ENCODE assay signal across 21 mouse cellular contexts in the genomic region with DNA sequence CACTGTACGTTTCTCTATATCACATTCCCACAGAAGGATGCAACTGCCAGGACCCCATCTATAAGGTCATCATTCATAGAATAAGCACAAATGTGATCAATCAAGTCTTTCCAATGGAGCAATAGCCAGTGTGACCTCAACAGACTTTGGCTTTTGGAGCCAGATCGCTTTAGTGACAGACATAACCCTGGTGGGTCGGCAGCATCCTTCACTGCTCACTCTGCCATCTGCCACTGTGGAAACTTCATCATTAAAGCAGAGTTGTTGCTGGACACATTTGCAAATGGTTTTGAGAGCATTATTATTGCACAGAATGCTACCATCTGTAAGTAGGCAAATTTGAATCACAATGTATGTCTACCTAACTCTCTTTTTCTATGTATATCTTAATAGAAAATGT.
DNase-seq lines count a peak whose midpoint lies in the region; ATAC-seq and TF ChIP-seq lines count a peak whose summit lies in the region.
"Had no signal": no experiment of that assay in that cellular context is flagged by ENCODE, and none has a peak within 500 bp of the region (broad histone marks: within the 10 kb centered on the region; RNA-seq: fewer than 3 reads in every experiment).

No protein-coding gene starts in this region.

- no peaks in the 10 kb centered on the region for H3K36me3 ChIP-seq in forebrain, embryonic 16.5 days (ENCODE audit: control insufficient read depth, insufficient read depth)
- no peaks in the 10 kb centered on the region for H3K36me3 ChIP-seq in forebrain, postnatal 0 days (ENCODE audit: insufficient read depth)
- no peaks in the 10 kb centered on the region for H3K36me3 ChIP-seq in midbrain, postnatal 0 days (ENCODE audit: insufficient read depth, low read length)
- no peaks in the 10 kb centered on the region for H3K36me3 ChIP-seq in midbrain, embryonic 11.5 days (ENCODE audit: control insufficient read depth, insufficient read depth, low read length)
- H3K36me3 ChIP-seq: embryonic facial prominence, embryonic 12.5 days; heart, embryonic 10.5 days; hindbrain, embryonic 13.5 days; intestine, embryonic 15.5 days had no signal

- peak; percentile 54 for ATAC-seq in forebrain, embryonic 16.5 days
- ATAC-seq in forebrain, postnatal 0 days = no peak
- ATAC-seq in midbrain, postnatal 0 days (ENCODE audit: low FRiP score) = no peak
- no peak for ATAC-seq in midbrain, embryonic 11.5 days (ENCODE audit: low FRiP score)
- ATAC-seq: activated CD4-positive, CD25-positive, alpha-beta regulatory T cell, adult 4 months; intestine, embryonic 15.5 days; Patski had no signal

- no peak overlapping the region for H3K4me2 ChIP-seq in forebrain, embryonic 16.5 days (ENCODE audit: low read length)
- H3K4me2 ChIP-seq in forebrain, postnatal 0 days (ENCODE audit: low read depth) = no peak overlapping the region
- no peak overlapping the region for H3K4me2 ChIP-seq in midbrain, postnatal 0 days (ENCODE audit: low read depth, low read length, poor library complexity, severe bottlenecking)
- no peak overlapping the region for H3K4me2 ChIP-seq in midbrain, embryonic 11.5 days
- H3K4me2 ChIP-seq: embryonic facial prominence, embryonic 12.5 days; hindbrain, embryonic 13.5 days; intestine, embryonic 15.5 days had no signal

- 37% methylated on average over 3 of the region's 3 CpGs for WGBS in forebrain, embryonic 16.5 days
- 46% methylated on average over 3 of the region's 3 CpGs for WGBS in forebrain, postnatal 0 days
- WGBS in midbrain, postnatal 0 days = 65% methylated on average over 3 of the region's 3 CpGs
- 81% methylated on average over 3 of the region's 3 CpGs for WGBS in midbrain, embryonic 11.5 days

- H3K27ac ChIP-seq in forebrain, embryonic 16.5 days (ENCODE audit: low read length) = no peak overlapping the region
- H3K27ac ChIP-seq in forebrain, postnatal 0 days (ENCODE audit: low read depth, low read length) = no peak overlapping the region
- no peak overlapping the region for H3K27ac ChIP-seq in midbrain, postnatal 0 days (ENCODE audit: low read depth, low read length)
- H3K27ac ChIP-seq in midbrain, embryonic 11.5 days (ENCODE audit: low read depth, low read length) = no peak overlapping the region
- H3K27ac ChIP-seq: embryonic facial prominence, embryonic 12.5 days; heart, embryonic 10.5 days; hindbrain, embryonic 13.5 days; intestine, embryonic 15.5 days had no signal

- no peak overlapping the region for H3K4me3 ChIP-seq in forebrain, embryonic 16.5 days (replicated peaks; ENCODE audit: low read length)
- H3K4me3 ChIP-seq in forebrain, postnatal 0 days (ENCODE audit: low read depth, low read length) = no peak overlapping the region
- H3K4me3 ChIP-seq in midbrain, postnatal 0 days (ENCODE audit: low read depth, low read length) = no peak overlapping the region
- H3K4me3 ChIP-seq in midbrain, embryonic 11.5 days (ENCODE audit: low read depth, low read length) = no peak overlapping the region
- H3K4me3 ChIP-seq: embryonic facial prominence, embryonic 12.5 days; heart, embryonic 10.5 days; hindbrain, embryonic 13.5 days; intestine, embryonic 15.5 days had no signal

- no peak for TF ChIP-seq CTCF in forebrain, postnatal 0 days (IDR thresholded peaks at IDR 0.05; ENCODE audit: low read depth)
- no peak for TF ChIP-seq CTCF in midbrain, postnatal 0 days (IDR thresholded peaks at IDR 0.05)

- no peaks in the 10 kb centered on the region for H3K9me3 ChIP-seq in forebrain, embryonic 16.5 days (ENCODE audit: control insufficient read depth, low read length)
- H3K9me3 ChIP-seq in forebrain, postnatal 0 days (ENCODE audit: low read length) = no peaks in the 10 kb centered on the region
- H3K9me3 ChIP-seq in midbrain, postnatal 0 days (ENCODE audit: low read length) = no peaks in the 10 kb centered on the region
- H3K9me3 ChIP-seq in midbrain, embryonic 11.5 days (ENCODE audit: control insufficient read depth, low read length) = no peaks in the 10 kb centered on the region
- H3K9me3 ChIP-seq: embryonic facial prominence, embryonic 12.5 days; heart, embryonic 10.5 days; hindbrain, embryonic 13.5 days; intestine, embryonic 15.5 days had no signal

- no peaks in the 10 kb centered on the region for H3K4me1 ChIP-seq in forebrain, embryonic 16.5 days (replicated peaks; ENCODE audit: control insufficient read depth, insufficient read depth, low read length)
- H3K4me1 ChIP-seq in forebrain, postnatal 0 days (ENCODE audit: insufficient read depth) = no peaks in the 10 kb centered on the region
- no peaks in the 10 kb centered on the region for H3K4me1 ChIP-seq in midbrain, postnatal 0 days (ENCODE audit: insufficient read depth, low read length)
- no peaks in the 10 kb centered on the region for H3K4me1 ChIP-seq in midbrain, embryonic 11.5 days (ENCODE audit: control insufficient read depth, insufficient read depth, low read length)
- H3K4me1 ChIP-seq: embryonic facial prominence, embryonic 12.5 days; heart, embryonic 10.5 days; hindbrain, embryonic 13.5 days; intestine, embryonic 15.5 days had no signal

- DNase-seq in embryo, embryonic 10.5 days (ENCODE audit: low spot score) = peak; percentile 9
- no peak for DNase-seq in embryo, embryonic 11 days
- DNase-seq in forebrain, postnatal 0 days = no peak
- peak; percentile 27 for DNase-seq in midbrain, postnatal 0 days (ENCODE audit: low spot score)
- no peak for DNase-seq in midbrain, embryonic 11.5 days (ENCODE audit: low spot score, missing footprints)
- peak; percentile 5 for DNase-seq in mesoderm, embryonic 11.5 days (ENCODE audit: low read depth, low spot score)
- DNase-seq: adrenal gland, postnatal 14 days; cerebellum, adult 2 months; gastrocnemius, postnatal 10 days; heart, adult 18-20 months; heart, postnatal 10 days; heart, postnatal 4 days; kidney, adult 18-20 months had no signal

- H3K27me3 ChIP-seq in forebrain, embryonic 16.5 days (replicated peaks; ENCODE audit: control insufficient read depth, insufficient read depth, low read length) = no peaks in the 10 kb centered on the region
- no peaks in the 10 kb centered on the region for H3K27me3 ChIP-seq in forebrain, postnatal 0 days (ENCODE audit: insufficient read depth, low read length)
- H3K27me3 ChIP-seq in midbrain, postnatal 0 days (ENCODE audit: insufficient read depth, low read length) = no peaks in the 10 kb centered on the region
- H3K27me3 ChIP-seq in midbrain, embryonic 11.5 days (ENCODE audit: control insufficient read depth, insufficient read depth, low read length) = no peaks in the 10 kb centered on the region
- H3K27me3 ChIP-seq: CH12.LX; embryonic facial prominence, embryonic 12.5 days; hindbrain, embryonic 13.5 days; intestine, embryonic 15.5 days; Patski had no signal

- no peak overlapping the region for H3K9ac ChIP-seq in forebrain, embryonic 16.5 days (replicated peaks; ENCODE audit: low read depth, low read length)
- H3K9ac ChIP-seq in forebrain, postnatal 0 days = no peak overlapping the region
- H3K9ac ChIP-seq in midbrain, postnatal 0 days (replicated peaks; ENCODE audit: low read length, poor library complexity, severe bottlenecking) = no peak overlapping the region
- no peak overlapping the region for H3K9ac ChIP-seq in midbrain, embryonic 11.5 days (ENCODE audit: low read length)
- H3K9ac ChIP-seq: embryonic facial prominence, embryonic 12.5 days; hindbrain, embryonic 13.5 days; intestine, embryonic 15.5 days had no signal

Comparison
In these comparisons a context has a peak if more than half of its experiments do, and no peak if none do; other contexts are left out.
1. DNase-seq: peak in embryo, embryonic 10.5 days (single experiment), midbrain, postnatal 0 days (single experiment) and mesoderm, embryonic 11.5 days (single experiment); none in embryo, embryonic 11 days (single experiment), forebrain, postnatal 0 days (single experiment) and midbrain, embryonic 11.5 days (single experiment).